In genomic region chr12:16717653-16718052, GRCm38 (mm10) we compare ENCODE assay signal across 8 mouse cellular contexts.
DNase-seq lines count a peak whose midpoint lies in the region; ATAC-seq and TF ChIP-seq lines count a peak whose summit lies in the region.

No protein-coding gene starts in this region.

- no peak overlapping the region for H3K27ac ChIP-seq in heart, adult 2 months
- no peak overlapping the region for H3K27ac ChIP-seq in heart, embryonic 11.5 days (ENCODE audit: low read depth, low read length)
- H3K27ac ChIP-seq in intestine, embryonic 15.5 days = no peak overlapping the region
- no peak overlapping the region for H3K27ac ChIP-seq in midbrain, embryonic 12.5 days (replicated peaks)

- 83% methylated on average over 1 of the region's 1 CpGs for WGBS in heart, adult 2 months
- 77% methylated on average over 1 of the region's 1 CpGs for WGBS in heart, embryonic 11.5 days (ENCODE audit: insufficient replicate concordance)
- whole genome bisulfite sequencing in intestine, embryonic 15.5 days = 61% methylated on average over 1 of the region's 1 CpGs
- WGBS in midbrain, embryonic 12.5 days = 63% methylated on average over 1 of the region's 1 CpGs

- H3K9me3 ChIP-seq in heart, embryonic 11.5 days (replicated peaks; ENCODE audit: control insufficient read depth, low read length) = no peaks in the 10 kb centered on the region
- H3K9me3 ChIP-seq in intestine, embryonic 15.5 days = no peaks in the 10 kb centered on the region
- H3K9me3 ChIP-seq in midbrain, embryonic 12.5 days = no peaks in the 10 kb centered on the region

- H3K9ac ChIP-seq in heart, adult 2 months (ENCODE audit: low read depth, low read length) = no peak overlapping the region
- no peak overlapping the region for H3K9ac ChIP-seq in heart, embryonic 11.5 days (ENCODE audit: low read depth, low read length)
- no peak overlapping the region for H3K9ac ChIP-seq in intestine, embryonic 15.5 days
- H3K9ac ChIP-seq in midbrain, embryonic 12.5 days (replicated peaks) = no peak overlapping the region

- H3K4me3 ChIP-seq in heart, adult 2 months = no peak overlapping the region
- no peak overlapping the region for H3K4me3 ChIP-seq in heart, embryonic 11.5 days (ENCODE audit: low read depth, low read length)
- no peak overlapping the region for H3K4me3 ChIP-seq in intestine, embryonic 15.5 days (replicated peaks)
- H3K4me3 ChIP-seq in midbrain, embryonic 12.5 days = no peak overlapping the region

- no peaks in the 10 kb centered on the region for H3K27me3 ChIP-seq in heart, adult 2 months (ENCODE audit: control insufficient read depth, insufficient read depth, low read length)
- no peaks in the 10 kb centered on the region for H3K27me3 ChIP-seq in heart, embryonic 11.5 days (ENCODE audit: control insufficient read depth, insufficient read depth, low read length)
- H3K27me3 ChIP-seq in intestine, embryonic 15.5 days (replicated peaks) = no peaks in the 10 kb centered on the region
- H3K27me3 ChIP-seq in midbrain, embryonic 12.5 days = no peaks in the 10 kb centered on the region

- no peak for TF ChIP-seq POLR2A in heart, adult 2 months (IDR thresholded peaks at IDR 0.05; ENCODE audit: insufficient read depth, low read depth, low read length)

- peak; percentile 92 for TF ChIP-seq CTCF in heart, adult 2 months (IDR thresholded peaks at IDR 0.05)

- TF ChIP-seq EP300 in heart, adult 2 months (IDR thresholded peaks at IDR 0.05; ENCODE audit: insufficient read depth, low read depth, low read length) = 0 out of 2 replicates have a peak, but pooled peaks have one; percentile 21

- no peaks in the 10 kb centered on the region for H3K36me3 ChIP-seq in heart, adult 2 months (ENCODE audit: control insufficient read depth, insufficient read depth, low read length)
- no peaks in the 10 kb centered on the region for H3K36me3 ChIP-seq in heart, embryonic 11.5 days (ENCODE audit: control insufficient read depth, insufficient read depth, low read length)
- peaks cover 3% of the 10 kb centered on the region; the same call in 1 of the 2 replicates for H3K36me3 ChIP-seq in intestine, embryonic 15.5 days
- H3K36me3 ChIP-seq in midbrain, embryonic 12.5 days = peaks cover 28% of the 10 kb centered on the region

- peak in 1 of 2 experiments; percentile 40 for DNase-seq in heart, adult 2 months
- peak; percentile 62 for DNase-seq in 3T3-L1 (ENCODE audit: low read depth, low spot score)
- DNase-seq in R1 (ENCODE audit: low read depth, low spot score) = peak; percentile 30
- DNase-seq in embryo, embryonic 10.5 days (ENCODE audit: low spot score) = peak; percentile 69
- DNase-seq in c-Kit-positive CD71-positive TER-119-positive erythroid progenitor cells, embryonic 14.5 days (ENCODE audit: low spot score) = no peak

- H3K4me2 ChIP-seq in heart, embryonic 11.5 days = no peak overlapping the region
- no peak overlapping the region for H3K4me2 ChIP-seq in intestine, embryonic 15.5 days (replicated peaks)
- no peak overlapping the region for H3K4me2 ChIP-seq in midbrain, embryonic 12.5 days (replicated peaks)

- intact Hi-C loops in heart, adult 2 months (cut with DNase I) = loop anchor here (1.0 to 5.0 kb wide), 2 partner anchors 37 to 295 kb away; partner anchors contain the start of gene 2410004P03Rik

- no peaks in the 10 kb centered on the region for H3K4me1 ChIP-seq in heart, adult 2 months (ENCODE audit: control insufficient read depth, insufficient read depth, low read length)
- H3K4me1 ChIP-seq in heart, embryonic 11.5 days (ENCODE audit: control insufficient read depth, insufficient read depth, low read length) = no peaks in the 10 kb centered on the region
- H3K4me1 ChIP-seq in intestine, embryonic 15.5 days (replicated peaks) = no peaks in the 10 kb centered on the region
- H3K4me1 ChIP-seq in midbrain, embryonic 12.5 days = no peaks in the 10 kb centered on the region; the same call in 1 of the 2 replicates

- no peak for ATAC-seq in heart, embryonic 11.5 days (replicated peaks; ENCODE audit: insufficient number of reproducible peaks, low FRiP score, low TSS enrichment)
- ATAC-seq in intestine, embryonic 15.5 days = 0 out of 2 replicates have a peak, but pooled peaks have one; percentile 25
- ATAC-seq in midbrain, embryonic 12.5 days (ENCODE audit: low FRiP score, low read depth) = peak; percentile 72

- H3K79me2 ChIP-seq in heart, adult 2 months (replicated peaks; ENCODE audit: control insufficient read depth, insufficient read depth, low read length) = no peaks in the 10 kb centered on the region
